Mouse (Mus musculus) C2C12 (cell line): ENCODE data around the gene Cacna1e.

Experiments used
- CTCF ChIP-seq: IDR thresholded peaks from one replicate; pipeline ENCODE4 v1.5.1; 2011; ENCODE audit not compliant: control insufficient read depth, insufficient read depth, insufficient read length
- MAX ChIP-seq: IDR thresholded peaks from one replicate; pipeline ENCODE4 v1.6.1; 2011; ENCODE audit warnings: mild to moderate bottlenecking, control low read depth
- MYOD1 ChIP-seq: IDR thresholded peaks from one replicate; pipeline ENCODE4 v1.6.1; 2011; ENCODE audit warnings: low read depth; ENCODE audit not compliant: control insufficient read depth, insufficient read length
- MYOG ChIP-seq: IDR thresholded peaks from one replicate; pipeline ENCODE4 v1.6.1; 2011; ENCODE audit not compliant: control insufficient read depth, insufficient read length; ENCODE audit errors: extremely low read depth
- USF1 ChIP-seq: IDR thresholded peaks from one replicate; pipeline ENCODE4 v1.6.1; 2011; ENCODE audit warnings: low read depth, mild to moderate bottlenecking, control low read depth, moderate library complexity

DNA sequence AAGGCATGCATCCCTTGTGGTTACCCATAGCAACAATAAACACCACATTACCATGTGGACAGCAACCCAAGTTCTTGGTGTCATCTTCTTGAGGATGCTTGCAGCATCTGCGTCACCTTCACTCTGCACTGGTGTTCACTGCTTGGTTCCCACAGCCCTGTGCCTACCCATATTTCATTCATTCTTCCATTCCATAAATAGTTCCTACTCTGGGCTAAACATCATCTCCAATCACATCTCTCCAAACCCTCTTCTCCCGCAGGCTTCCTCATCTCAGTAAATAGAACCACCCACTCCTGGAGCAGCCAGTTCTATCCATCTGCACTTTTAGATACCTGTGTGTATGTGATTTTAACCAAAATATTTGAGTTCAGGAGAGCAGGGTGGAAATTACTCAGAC lies 408.6 kb downstream of the Cacna1e start:
- TF ChIP-seq CTCF (no peak), MAX (no peak), MYOG (no peak), USF1 (no peak), MYOD1 (no peak)
